27 mouse cellular contexts compared by ENCODE assay signal in genomic region chr10:13209506-13209905, GRCm38 (mm10). TPM values are rescaled to one million over a fixed set of nuclear protein-coding genes. Genes with fewer than 3 reads are reported as not detected.
A peak's percentile ranks its signal among the peaks of the same experiment; 100 is the strongest.
DNase-seq lines count a peak whose midpoint lies in the region; ATAC-seq and TF ChIP-seq lines count a peak whose summit lies in the region.
"Had no signal": no experiment of that assay in that cellular context is flagged by ENCODE, and none has a peak within 500 bp of the region (broad histone marks: within the 10 kb centered on the region; RNA-seq: fewer than 3 reads in every experiment).

No protein-coding gene starts in this region.

- TF ChIP-seq EP300 in stomach, postnatal 0 days (optimal IDR thresholded peaks at IDR 0.05): no peak

- intact Hi-C loops in heart, postnatal 25 days (cut with DNase I): no loop called here

- H3K4me2 ChIP-seq in heart, embryonic 11.5 days: no peak overlapping the region
- no peak overlapping the region for H3K4me2 ChIP-seq in liver, embryonic 13.5 days
- H3K4me2 ChIP-seq in liver, embryonic 12.5 days: no peak overlapping the region
- H3K4me2 ChIP-seq in stomach, embryonic 14.5 days (replicated peaks; ENCODE audit: low read depth, low read length): no peak overlapping the region
- no peak overlapping the region for H3K4me2 ChIP-seq in stomach, postnatal 0 days (replicated peaks; ENCODE audit: low read depth)
- H3K4me2 ChIP-seq: kidney, embryonic 15.5 days; limb, embryonic 12.5 days had no signal

- TF ChIP-seq CTCF in stomach, postnatal 0 days (IDR thresholded peaks at IDR 0.05; ENCODE audit: low read depth): no peak

- H3K27ac ChIP-seq in heart, embryonic 11.5 days (ENCODE audit: low read depth, low read length): no peak overlapping the region; the same call in 1 of the 2 replicates
- peak overlapping the region; percentile 9; the same call in 1 of the 2 replicates for H3K27ac ChIP-seq in liver, embryonic 13.5 days
- no peak overlapping the region for H3K27ac ChIP-seq in liver, embryonic 12.5 days
- peak overlapping the region; percentile 61 for H3K27ac ChIP-seq in stomach, embryonic 14.5 days (ENCODE audit: low read length)
- H3K27ac ChIP-seq in stomach, postnatal 0 days (replicated peaks): no peak overlapping the region
- H3K27ac ChIP-seq: kidney, embryonic 15.5 days; limb, embryonic 12.5 days had no signal

- no peak overlapping the region for H3K4me3 ChIP-seq in heart, embryonic 11.5 days (ENCODE audit: low read depth, low read length)
- H3K4me3 ChIP-seq in liver, embryonic 13.5 days (replicated peaks): no peak overlapping the region
- no peak overlapping the region for H3K4me3 ChIP-seq in liver, embryonic 12.5 days
- H3K4me3 ChIP-seq in stomach, embryonic 14.5 days (ENCODE audit: low read depth, low read length): no peak overlapping the region
- H3K4me3 ChIP-seq in stomach, postnatal 0 days (ENCODE audit: low read depth, low read length): no peak overlapping the region
- H3K4me3 ChIP-seq: kidney, embryonic 15.5 days; limb, embryonic 12.5 days had no signal

- H3K4me1 ChIP-seq in heart, embryonic 11.5 days (ENCODE audit: control insufficient read depth, insufficient read depth, low read length): peaks cover 27% of the 10 kb centered on the region
- H3K4me1 ChIP-seq in liver, embryonic 13.5 days (replicated peaks): no peaks in the 10 kb centered on the region
- H3K4me1 ChIP-seq in liver, embryonic 12.5 days: no peaks in the 10 kb centered on the region; the same call in 1 of the 2 replicates
- peaks cover 35% of the 10 kb centered on the region for H3K4me1 ChIP-seq in stomach, embryonic 14.5 days (ENCODE audit: control insufficient read depth, insufficient read depth, low read length)
- no peaks in the 10 kb centered on the region for H3K4me1 ChIP-seq in stomach, postnatal 0 days (replicated peaks; ENCODE audit: control insufficient read depth, insufficient read depth)
- H3K4me1 ChIP-seq: kidney, embryonic 15.5 days had no signal

- H3K36me3 ChIP-seq in heart, embryonic 11.5 days (ENCODE audit: control insufficient read depth, insufficient read depth, low read length): no peaks in the 10 kb centered on the region
- no peaks in the 10 kb centered on the region for H3K36me3 ChIP-seq in liver, embryonic 13.5 days
- no peaks in the 10 kb centered on the region for H3K36me3 ChIP-seq in liver, embryonic 12.5 days
- no peaks in the 10 kb centered on the region for H3K36me3 ChIP-seq in stomach, embryonic 14.5 days (ENCODE audit: control insufficient read depth, insufficient read depth, low read length)
- no peaks in the 10 kb centered on the region for H3K36me3 ChIP-seq in stomach, postnatal 0 days (ENCODE audit: control insufficient read depth, insufficient read depth, low read length)

- WGBS in heart, embryonic 11.5 days (ENCODE audit: insufficient replicate concordance): 70% methylated on average over 3 of the region's 3 CpGs
- 72% methylated on average over 3 of the region's 3 CpGs for WGBS in liver, embryonic 13.5 days (ENCODE audit: insufficient replicate concordance)
- WGBS in liver, embryonic 12.5 days (ENCODE audit: insufficient replicate concordance): 72% methylated on average over 3 of the region's 3 CpGs
- 29% methylated on average over 3 of the region's 3 CpGs for WGBS in stomach, embryonic 14.5 days
- WGBS in stomach, postnatal 0 days: 38% methylated on average over 3 of the region's 3 CpGs

- no peaks in the 10 kb centered on the region for H3K9me3 ChIP-seq in heart, embryonic 11.5 days (replicated peaks; ENCODE audit: control insufficient read depth, low read length)
- H3K9me3 ChIP-seq in liver, embryonic 13.5 days (replicated peaks): no peaks in the 10 kb centered on the region
- no peaks in the 10 kb centered on the region for H3K9me3 ChIP-seq in liver, embryonic 12.5 days (replicated peaks)
- H3K9me3 ChIP-seq in stomach, embryonic 14.5 days (ENCODE audit: control insufficient read depth, low read depth, low read length): no peaks in the 10 kb centered on the region
- no peaks in the 10 kb centered on the region for H3K9me3 ChIP-seq in stomach, postnatal 0 days (ENCODE audit: control insufficient read depth, low read length)
- H3K9me3 ChIP-seq: kidney, embryonic 15.5 days; limb, embryonic 12.5 days had no signal

- no peaks in the 10 kb centered on the region for H3K27me3 ChIP-seq in heart, embryonic 11.5 days (ENCODE audit: control insufficient read depth, insufficient read depth, low read length)
- H3K27me3 ChIP-seq in liver, embryonic 13.5 days: no peaks in the 10 kb centered on the region
- H3K27me3 ChIP-seq in liver, embryonic 12.5 days (replicated peaks): no peaks in the 10 kb centered on the region
- H3K27me3 ChIP-seq in stomach, embryonic 14.5 days (ENCODE audit: control insufficient read depth, insufficient read depth, low read length): no peaks in the 10 kb centered on the region
- H3K27me3 ChIP-seq in stomach, postnatal 0 days (ENCODE audit: control insufficient read depth, insufficient read depth, low read length): no peaks in the 10 kb centered on the region
- H3K27me3 ChIP-seq: CH12.LX; kidney, embryonic 15.5 days; limb, embryonic 12.5 days had no signal

- 0 out of 2 replicates have a peak, but pooled peaks have one; percentile 7 for ATAC-seq in heart, embryonic 11.5 days (replicated peaks; ENCODE audit: insufficient number of reproducible peaks, low FRiP score, low TSS enrichment)
- ATAC-seq in liver, embryonic 13.5 days (ENCODE audit: low read depth): no peak
- ATAC-seq in liver, embryonic 12.5 days: no peak
- no peak for ATAC-seq in stomach, embryonic 14.5 days (ENCODE audit: insufficient number of reproducible peaks, insufficient read depth, low FRiP score, low read depth)
- ATAC-seq in stomach, postnatal 0 days (ENCODE audit: low FRiP score, low TSS enrichment): no peak
- ATAC-seq: inflammation-experienced regulatory T-cells, adult 6 months; midbrain, embryonic 16.5 days had no signal

- H3K9ac ChIP-seq in heart, embryonic 11.5 days (ENCODE audit: low read depth, low read length): no peak overlapping the region
- H3K9ac ChIP-seq in liver, embryonic 13.5 days: no peak overlapping the region
- no peak overlapping the region for H3K9ac ChIP-seq in liver, embryonic 12.5 days
- no peak overlapping the region for H3K9ac ChIP-seq in stomach, embryonic 14.5 days (replicated peaks; ENCODE audit: low read depth, low read length)
- H3K9ac ChIP-seq in stomach, postnatal 0 days (ENCODE audit: low read length): no peak overlapping the region
- H3K9ac ChIP-seq: kidney, embryonic 15.5 days; limb, embryonic 12.5 days had no signal

- DNase-seq in heart, postnatal 25 days (ENCODE audit: low spot score): no peak
- no peak for DNase-seq in liver, embryonic 13.5 days
- no peak for DNase-seq in stomach, postnatal 0 days (ENCODE audit: low spot score)
- DNase-seq in gastrocnemius, postnatal 4 days (ENCODE audit: low spot score in 2 of 2): no peak
- DNase-seq: adrenal gland, postnatal 36 days; cerebellum, adult 11-12 months; cerebellum, postnatal 14 days; thymus, postnatal 36 days had no signal

RNA-seq across cellular contexts. Expression of gene Ltv1, which starts 16.5 kb away (rescaled TPM):
- polyA plus RNA-seq in heart, embryonic 11.5 days (2014; fragmentation: Nextera tagmentation; extraction: Ambion mirVana): 60.0 and 65.2 TPM in 2 replicates
- 10 to 100 TPM; 22.9 to 25.0 TPM for total RNA-seq in heart, postnatal 25 days (2021)
- 54.5 and 57.5 TPM in 2 replicates for polyA plus RNA-seq in liver, embryonic 13.5 days (2015; fragmentation: Nextera tagmentation; extraction: Ambion mirVana)
- 58.3 and 61.1 TPM in 2 replicates for polyA plus RNA-seq in liver, embryonic 12.5 days (2016; fragmentation: Nextera tagmentation; extraction: Ambion mirVana)
- polyA plus RNA-seq in stomach, embryonic 14.5 days (2014; fragmentation: Nextera tagmentation; extraction: Ambion mirVana): 75.6 and 80.2 TPM in 2 replicates
- 58.2 and 63.1 TPM in 2 replicates for polyA plus RNA-seq in stomach, postnatal 0 days (2015; fragmentation: Nextera tagmentation; extraction: Ambion mirVana)
- total RNA-seq in gastrocnemius, postnatal 4 days (2021): 10 to 100 TPM; 30.2 to 33.1 TPM

RNA-seq across cellular contexts. Expression of gene Zc2hc1b, which starts 31.7 kb away (rescaled TPM):
- not detected in 2 replicates for polyA plus RNA-seq in heart, embryonic 11.5 days (2014; fragmentation: Nextera tagmentation; extraction: Ambion mirVana)
- total RNA-seq in heart, postnatal 25 days (2021): not detected
- not detected in 2 replicates for polyA plus RNA-seq in liver, embryonic 13.5 days (2015; fragmentation: Nextera tagmentation; extraction: Ambion mirVana)
- not detected in 2 replicates for polyA plus RNA-seq in liver, embryonic 12.5 days (2016; fragmentation: Nextera tagmentation; extraction: Ambion mirVana)
- polyA plus RNA-seq in stomach, embryonic 14.5 days (2014; fragmentation: Nextera tagmentation; extraction: Ambion mirVana): not detected in 2 replicates
- polyA plus RNA-seq in stomach, postnatal 0 days (2015; fragmentation: Nextera tagmentation; extraction: Ambion mirVana): not detected in 2 replicates
- not detected for total RNA-seq in gastrocnemius, postnatal 4 days (2021)
- total RNA-seq: adrenal gland, postnatal 36 days; CH12.LX; gastrocnemius, adult 18-20 months; layer of hippocampus, postnatal 10 days; left cerebral cortex, adult 8-10 months; megakaryocyte, adult 5-6 weeks; MEL had no signal
- polyA plus RNA-seq: forebrain, embryonic 11.5 days; gonadal fat pad, adult 2 months; heart, postnatal 0 days; hindbrain, embryonic 11.5 days; inflammation-experienced regulatory T-cells, adult 6 months; kidney, embryonic 15.5 days; large intestine, adult 2 months; limb, embryonic 12.5 days; liver, embryonic 16.5 days; midbrain, embryonic 16.5 days had no signal

Comparison
In these comparisons a context has a peak if more than half of its experiments do, and no peak if none do; other contexts are left out.
1. H3K27ac ChIP-seq: peak in liver, embryonic 13.5 days (single experiment) and stomach, embryonic 14.5 days (single experiment); none in heart, embryonic 11.5 days (single experiment), liver, embryonic 12.5 days (single experiment) and stomach, postnatal 0 days (single experiment).